Mouse (Mus musculus) CH12.LX (cell line): ENCODE data around the gene Scn8a. TPM values are rescaled to one million over a fixed set of nuclear protein-coding genes. Genes with fewer than 3 reads are reported as not detected.

ENCODE experiments used
- DNase-seq: peaks from one replicate; pipeline ENCODE4 v3.0.0-alpha.2; 2013; ENCODE audit errors: extremely low read depth
- H3K27ac ChIP-seq: 2 replicates; pipeline ENCODE4 v1.5.1; 2012; ENCODE audit warnings: low read depth, mild to moderate bottlenecking, control low read depth, moderate library complexity; ENCODE audit not compliant: insufficient read depth
- H3K27me3 ChIP-seq: replicated peaks from 2 replicates; pipeline ENCODE3; 2012; ENCODE audit warnings: inconsistent platforms
- H3K36me3 ChIP-seq, 2 experiments: replicated peaks in 1 of 2; 2 replicates each; pipeline versions ENCODE3 to v1.6.1; 2012; ENCODE audit warnings: inconsistent platforms in 1 of 2, low read length in 1 of 2, mild to moderate bottlenecking in 1 of 2, mixed read lengths in 1 of 2, moderate library complexity in 1 of 2; ENCODE audit not compliant: control insufficient read depth in 1 of 2, insufficient read depth in 1 of 2
- H3K4me1 ChIP-seq, 2 experiments: 2 replicates each; pipeline ENCODE4 v1.6.1; 2012; ENCODE audit warnings: inconsistent platforms in 1 of 2, moderate library complexity in 1 of 2; ENCODE audit not compliant: insufficient read depth in 2 of 2, control insufficient read depth in 1 of 2
- H3K4me2 ChIP-seq: 2 replicates; pipeline ENCODE4 v1.6.1; 2012; ENCODE audit warnings: low read depth, mild to moderate bottlenecking, control low read depth; ENCODE audit not compliant: poor library complexity, insufficient read depth, severe bottlenecking
- H3K4me3 ChIP-seq, 3 experiments: fragments of 150-350 bp in 1 of 3; sonication (generic) in 1 of 3; replicated peaks in 1 of 3; 2 replicates each; pipeline versions ENCODE3 to v1.5.1; 2011 to 2012; ENCODE audit warnings: low read depth in 2 of 3, low read length in 2 of 3, mild to moderate bottlenecking in 2 of 3, moderate library complexity in 2 of 3, control low read depth in 1 of 3, improper control_type of control experiment in 1 of 3, inconsistent platforms in 1 of 3, mixed read lengths in 1 of 3; ENCODE audit not compliant: poor library complexity in 1 of 3
- H3K79me2 ChIP-seq: replicated peaks from 2 replicates; pipeline ENCODE4 v1.6.1; 2012; ENCODE audit warnings: mild to moderate bottlenecking, moderate library complexity; ENCODE audit not compliant: control insufficient read depth, poor library complexity, insufficient read depth, severe bottlenecking; ENCODE audit errors: extremely low read depth
- H3K9ac ChIP-seq: 2 replicates; pipeline ENCODE4 v1.6.1; 2012; ENCODE audit warnings: low read depth, mild to moderate bottlenecking, control low read depth, moderate library complexity; ENCODE audit not compliant: insufficient read depth
- H3K9me3 ChIP-seq: replicated peaks from 2 replicates; pipeline ENCODE3; 2012; ENCODE audit warnings: low read length, inconsistent platforms, mixed read lengths
- BHLHE40 ChIP-seq: IDR thresholded peaks from 2 replicates; pipeline ENCODE4 v1.6.1; 2011; ENCODE audit warnings: mild to moderate bottlenecking, low read depth, low read length, improper control_type of control experiment
- CHD1 ChIP-seq: IDR thresholded peaks from 2 replicates; pipeline ENCODE4 v1.6.1; 2012; ENCODE audit warnings: low read depth, low read length, improper control_type of control experiment, inconsistent platforms
- CHD2 ChIP-seq: IDR thresholded peaks from 2 replicates; pipeline ENCODE4 v1.6.1; 2011; ENCODE audit warnings: low read length, improper control_type of control experiment
- CTCF ChIP-seq, 2 experiments: IDR thresholded peaks in 1 of 2; conservative IDR thresholded peaks in 1 of 2; 2 replicates each; pipeline ENCODE4 v1.5.1; 2011 to 2012; ENCODE audit warnings: low read depth in 2 of 2, low read length in 2 of 2, improper control_type of control experiment in 1 of 2, inconsistent platforms in 1 of 2, mild to moderate bottlenecking in 1 of 2, moderate library complexity in 1 of 2
- HCFC1 ChIP-seq: IDR thresholded peaks from 2 replicates; pipeline ENCODE4 v1.6.1; 2012; ENCODE audit warnings: low read depth, mild to moderate bottlenecking, inconsistent platforms, low read length, improper control_type of control experiment
- IRF4 ChIP-seq: IDR thresholded peaks from 2 replicates; pipeline ENCODE4 v1.6.1; 2014; ENCODE audit warnings: low read depth, mild to moderate bottlenecking, inconsistent platforms, low read length, improper control_type of control experiment
- JUN ChIP-seq: IDR thresholded peaks from 2 replicates; pipeline ENCODE4 v1.6.1; 2011; ENCODE audit warnings: low read depth, mild to moderate bottlenecking, low read length, improper control_type of control experiment, moderate library complexity; ENCODE audit not compliant: insufficient read depth
- JUND ChIP-seq: conservative IDR thresholded peaks from 2 replicates; pipeline ENCODE4 v1.6.1; 2011; ENCODE audit warnings: low read depth, low read length, improper control_type of control experiment
- KAT2A ChIP-seq: IDR thresholded peaks from 2 replicates; pipeline ENCODE4 v1.6.1; 2012; ENCODE audit warnings: low read length, improper control_type of control experiment, inconsistent platforms; ENCODE audit not compliant: insufficient replicate concordance
- MXI1 ChIP-seq: IDR thresholded peaks from 2 replicates; pipeline ENCODE4 v1.6.1; 2011; ENCODE audit warnings: mild to moderate bottlenecking, low read depth, low read length, improper control_type of control experiment
- MYC ChIP-seq: IDR thresholded peaks from 2 replicates; pipeline ENCODE4 v1.6.1; 2011; ENCODE audit warnings: low read depth, mild to moderate bottlenecking, improper control_type of control experiment, low read length
- PAX5 ChIP-seq: IDR thresholded peaks from 2 replicates; pipeline ENCODE4 v1.6.1; 2012; ENCODE audit warnings: low read length, inconsistent platforms, mixed read lengths
- POLR2A ChIP-seq: IDR thresholded peaks from 2 replicates; pipeline ENCODE4 v1.6.1; 2011; ENCODE audit warnings: low read depth, mild to moderate bottlenecking, improper control_type of control experiment, low read length
- SMC3 ChIP-seq: IDR thresholded peaks from 2 replicates; pipeline ENCODE4 v1.6.1; 2011; ENCODE audit warnings: low read depth, low read length, improper control_type of control experiment
- TBP ChIP-seq: conservative IDR thresholded peaks from 2 replicates; pipeline ENCODE4 v1.6.1; 2011; ENCODE audit warnings: low read depth, low read length, improper control_type of control experiment
- TCF12 ChIP-seq: IDR thresholded peaks from 2 replicates; pipeline ENCODE4 v1.6.1; 2014; ENCODE audit warnings: low read depth, mild to moderate bottlenecking, inconsistent platforms, low read length, improper control_type of control experiment
- UBTF ChIP-seq: IDR thresholded peaks from 2 replicates; pipeline ENCODE4 v1.6.1; 2012; ENCODE audit warnings: low read depth, mild to moderate bottlenecking, inconsistent platforms, low read length, improper control_type of control experiment, moderate library complexity
- ZMIZ1 ChIP-seq: IDR thresholded peaks from 2 replicates; pipeline ENCODE4 v1.6.1; 2012; ENCODE audit warnings: low read depth, mild to moderate bottlenecking, inconsistent platforms, low read length, improper control_type of control experiment
- ZNF384 ChIP-seq: IDR thresholded peaks from 2 replicates; pipeline ENCODE4 v1.6.1; 2012; ENCODE audit warnings: low read depth, low read length, improper control_type of control experiment, inconsistent platforms
- dilution Hi-C: fragments of 300-500 bp; cut with MboI; formaldehyde crosslinking; loops from 2 replicates; pipeline ENCODE4 v1.14.3; 2020; ENCODE audit warnings: low sequenced_read_pairs; ENCODE audit not compliant: extremely low pct_unique_long_range_greater_than_20kb, extremely low pct_ligation_motif_present
- in situ Hi-C: fragments of 300-500 bp; cut with MboI; formaldehyde crosslinking; loops from 3 replicates; pipeline ENCODE4 v1.14.3; 2019; ENCODE audit warnings: low sequenced_read_pairs, low pct_ligation_motif_present, low pct_unique_long_range_greater_than_20kb, mixed read lengths
- polyA plus RNA-seq: library from polyadenylated mRNA; unstranded; fragments of >175 nt; gene quantifications from 2 replicates; pipeline ENCODE4 v1.2.1, GENCODE M21; 2012; ENCODE audit warnings: low read depth; ENCODE audit not compliant: insufficient read length
- total RNA-seq, 2 experiments: library from RNA; depleted of rRNA; stranded (reverse); fragments of 300-350 nt in 1 of 2; fragments of >200 nt in 1 of 2; gene quantifications; 2 replicates each; pipeline ENCODE4 v1.2.3; 2012 to 2014

Gene Scn8a
- total and polyA plus RNA-seq, 3 experiments = 0.13 to 0.39 (median 0.15) TPM

- H3K27ac ChIP-seq = no peak overlapping the region
- H3K36me3 ChIP-seq = no peaks in the 10 kb centered on the region
- H3K9me3 ChIP-seq = no peaks in the 10 kb centered on the region
- H3K79me2 ChIP-seq = no peaks in the 10 kb centered on the region
- no peak overlapping the region for H3K4me3 ChIP-seq
- no peak overlapping the region for H3K9ac ChIP-seq
- no peak for DNase-seq
- peaks cover 91% of the 10 kb centered on the region for H3K27me3 ChIP-seq
- in situ Hi-C loops = no loop called here
- dilution Hi-C loops = no loop called here
- no peak overlapping the region for H3K4me2 ChIP-seq
- TF ChIP-seq ZNF384 (no peak), HCFC1 (no peak), IRF4 (no peak), CHD1 (no peak)
- TF ChIP-seq, all 38 proteins: peak for 0
- no peaks in the 10 kb centered on the region for H3K4me1 ChIP-seq
Measured at GRCm38 (mm10) chr15:101070762-101071161, 201.1 kb downstream of the Scn8a start.

- H3K36me3 ChIP-seq = no peaks in the 10 kb centered on the region
- H3K27ac ChIP-seq = no peak overlapping the region
- H3K79me2 ChIP-seq = no peaks in the 10 kb centered on the region
- TF ChIP-seq JUND = no peak
- no peak for TF ChIP-seq IRF4
- no peak for TF ChIP-seq MXI1
- TF ChIP-seq CTCF (conservative IDR thresholded peaks at IDR 0.05 in 1 of 2, IDR thresholded peaks at IDR 0.05 in 1 of 2; ENCODE audit: low read depth in 2 of 2, low read length in 2 of 2) = no peak
- TF ChIP-seq HCFC1 = no peak
- no peak for TF ChIP-seq TCF12
- TF ChIP-seq UBTF = no peak
- no peak for TF ChIP-seq JUN
- no peak for TF ChIP-seq POLR2A
- no peak for TF ChIP-seq PAX5
- TF ChIP-seq TBP = no peak
- TF ChIP-seq BHLHE40 = no peak
- TF ChIP-seq KAT2A = no peak
- no peak for TF ChIP-seq CHD2
- TF ChIP-seq SMC3 = no peak
- no peak for TF ChIP-seq MYC
- TF ChIP-seq ZMIZ1 = no peak
- TF ChIP-seq, all 38 proteins: peak for 0
- Histone ChIP-seq H3K4me3 (no peak overlapping the region), H3K4me2 (no peak overlapping the region), H3K9me3 (peaks cover 3% of the 10 kb centered on the region), H3K4me1 (no peaks in the 10 kb centered on the region), H3K27me3 (peaks cover 97% of the 10 kb centered on the region), H3K9ac (no peak overlapping the region)
- dilution Hi-C loops (no loop called here), in situ Hi-C loops (no loop called here)
- no peak for DNase-seq
Measured at GRCm38 (mm10) chr15:101072736-101073135, 203.1 kb downstream of the Scn8a start.
